Mouse (Mus musculus): Measurements from ENCODE around the gene Dpy19l1. TPM values are rescaled to one million over a fixed set of nuclear protein-coding genes. Genes with fewer than 3 reads are reported as not detected.
A peak's percentile ranks its signal among the peaks of the same experiment; 100 is the strongest.

Gene Dpy19l1
- polyA plus RNA-seq, 1 experiment from 2014 or later: 8.9 TPM

DNA sequence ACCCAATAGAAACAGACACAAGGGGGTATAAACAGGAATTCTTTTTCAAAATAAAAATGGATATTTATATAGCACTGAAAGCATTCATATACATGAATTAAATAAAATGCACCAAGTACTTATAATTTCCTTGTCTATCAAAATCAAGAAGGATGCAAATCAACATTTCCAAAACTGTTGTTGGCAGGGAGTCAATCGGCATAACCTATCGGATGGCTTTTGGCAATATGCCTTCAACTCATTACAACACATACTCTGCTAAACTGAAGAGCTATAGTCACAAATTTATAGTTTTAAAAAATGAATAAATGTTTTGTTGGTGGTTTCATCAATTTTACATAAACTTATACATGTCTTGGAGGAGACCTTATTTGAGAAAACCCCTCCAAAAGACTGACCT, 25.7 kb downstream of the Dpy19l1 start:
- DNase-seq (no peak), ATAC-seq (no peak)
- Histone ChIP-seq H3K27ac (ENCODE audit: low read depth) (no peak overlapping the region), H3K9me3 (ENCODE audit: low read length) (no peaks in the 10 kb centered on the region), H3K36me3 (replicated peaks; ENCODE audit: insufficient read depth, low read length) (0 out of 2 replicates have a peak, but pooled peaks cover 3% of the 10 kb centered on the region), H3K4me3 (ENCODE audit: low read depth, low read length) (no peak overlapping the region), H3K27me3 (ENCODE audit: insufficient read depth, low read length) (no peaks in the 10 kb centered on the region), H3K4me1 (ENCODE audit: insufficient read depth) (no peaks in the 10 kb centered on the region), H3K4me2 (ENCODE audit: low read depth, low read length) (no peak overlapping the region), H3K9ac (replicated peaks) (no peak overlapping the region)
- WGBS (ENCODE audit: insufficient replicate concordance): 90% methylated on average over 2 of the region's 2 CpGs
- TF ChIP-seq EP300 (IDR thresholded peaks at IDR 0.05; ENCODE audit: low read depth) (no peak), CTCF (IDR thresholded peaks at IDR 0.05; ENCODE audit: low read depth) (no peak)

DNA sequence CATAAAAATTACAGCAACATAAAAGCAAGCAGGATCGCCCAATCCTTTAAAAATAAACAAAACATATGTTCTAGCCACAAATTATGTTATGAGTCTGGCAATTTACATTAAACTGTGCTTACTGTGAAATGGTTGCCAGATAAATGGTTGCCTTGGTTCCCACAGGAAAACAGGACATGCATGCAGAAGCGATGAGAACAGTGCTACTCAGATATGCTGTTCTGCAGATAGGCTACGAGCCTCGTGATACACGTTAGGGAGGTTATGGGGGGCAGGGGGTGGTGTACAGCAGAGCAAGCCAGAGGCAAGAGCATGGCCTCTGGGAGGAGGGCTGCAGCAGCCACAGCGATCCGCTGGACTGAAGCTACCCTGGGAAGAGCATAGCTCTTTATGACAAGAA, 29.1 kb downstream of the Dpy19l1 start:
- Histone ChIP-seq H3K4me1 (ENCODE audit: insufficient read depth) (no peaks in the 10 kb centered on the region), H3K27me3 (ENCODE audit: insufficient read depth, low read length) (no peaks in the 10 kb centered on the region), H3K9me3 (ENCODE audit: low read length) (no peaks in the 10 kb centered on the region), H3K27ac (ENCODE audit: low read depth) (no peak overlapping the region), H3K4me3 (ENCODE audit: low read depth, low read length) (no peak overlapping the region), H3K36me3 (replicated peaks; ENCODE audit: insufficient read depth, low read length) (peaks cover 2% of the 10 kb centered on the region; the same call in 1 of the 2 replicates), H3K4me2 (ENCODE audit: low read depth, low read length) (no peak overlapping the region), H3K9ac (replicated peaks) (no peak overlapping the region)
- DNase-seq: no peak
- WGBS (ENCODE audit: insufficient replicate concordance): 64% methylated on average over 7 of the region's 7 CpGs
- no peak for TF ChIP-seq EP300 (IDR thresholded peaks at IDR 0.05; ENCODE audit: low read depth)
- no peak for TF ChIP-seq CTCF (IDR thresholded peaks at IDR 0.05; ENCODE audit: low read depth)
- no peak for ATAC-seq

GRCm38 (mm10) chr9:24472514-24472913, 30.4 kb downstream of the Dpy19l1 start:
- Histone ChIP-seq H3K4me2 (ENCODE audit: low read depth, low read length) (no peak overlapping the region), H3K4me1 (ENCODE audit: insufficient read depth) (no peaks in the 10 kb centered on the region), H3K9ac (replicated peaks) (no peak overlapping the region), H3K27me3 (ENCODE audit: insufficient read depth, low read length) (no peaks in the 10 kb centered on the region), H3K36me3 (replicated peaks; ENCODE audit: insufficient read depth, low read length) (peaks cover 2% of the 10 kb centered on the region; the same call in 1 of the 2 replicates), H3K9me3 (ENCODE audit: low read length) (no peaks in the 10 kb centered on the region), H3K27ac (ENCODE audit: low read depth) (no peak overlapping the region), H3K4me3 (ENCODE audit: low read depth, low read length) (no peak overlapping the region)
- DNase-seq (no peak), ATAC-seq (no peak)
- no peak for TF ChIP-seq CTCF (IDR thresholded peaks at IDR 0.05; ENCODE audit: low read depth)
- peak; percentile 67 for TF ChIP-seq EP300 (IDR thresholded peaks at IDR 0.05; ENCODE audit: low read depth)
- 57% methylated on average over 3 of the region's 3 CpGs for WGBS (ENCODE audit: insufficient replicate concordance)

- ATAC-seq (no peak), DNase-seq (no peak)
- WGBS (ENCODE audit: insufficient replicate concordance): 85% methylated on average over 5 of the region's 5 CpGs
- TF ChIP-seq CTCF (IDR thresholded peaks at IDR 0.05; ENCODE audit: low read depth) (no peak), EP300 (IDR thresholded peaks at IDR 0.05; ENCODE audit: low read depth) (no peak)
- H3K9ac ChIP-seq (replicated peaks): no peak overlapping the region
- H3K9me3 ChIP-seq (ENCODE audit: low read length): no peaks in the 10 kb centered on the region
- H3K27me3 ChIP-seq (ENCODE audit: insufficient read depth, low read length): no peaks in the 10 kb centered on the region
- no peak overlapping the region for H3K4me2 ChIP-seq (ENCODE audit: low read depth, low read length)
- H3K4me1 ChIP-seq (ENCODE audit: insufficient read depth): no peaks in the 10 kb centered on the region
- H3K36me3 ChIP-seq (replicated peaks; ENCODE audit: insufficient read depth, low read length): peaks cover 2% of the 10 kb centered on the region
- H3K4me3 ChIP-seq (ENCODE audit: low read depth, low read length): no peak overlapping the region
- H3K27ac ChIP-seq (ENCODE audit: low read depth): no peak overlapping the region
Observed at GRCm38 (mm10) chr9:24470166-24470565, 32.8 kb downstream of the Dpy19l1 start.

GRCm38 (mm10) chr9:24467186-24467585, 35.8 kb downstream of the Dpy19l1 start:
- WGBS (ENCODE audit: insufficient replicate concordance): 86% methylated on average over 5 of the region's 5 CpGs
- DNase-seq: no peak
- Histone ChIP-seq H3K4me1 (ENCODE audit: insufficient read depth) (no peaks in the 10 kb centered on the region), H3K27me3 (ENCODE audit: insufficient read depth, low read length) (no peaks in the 10 kb centered on the region), H3K4me3 (ENCODE audit: low read depth, low read length) (no peak overlapping the region), H3K27ac (ENCODE audit: low read depth) (no peak overlapping the region), H3K4me2 (ENCODE audit: low read depth, low read length) (no peak overlapping the region), H3K9me3 (ENCODE audit: low read length) (no peaks in the 10 kb centered on the region), H3K9ac (replicated peaks) (no peak overlapping the region), H3K36me3 (replicated peaks; ENCODE audit: insufficient read depth, low read length) (peaks cover 2% of the 10 kb centered on the region)
- ATAC-seq: no peak
- TF ChIP-seq EP300 (IDR thresholded peaks at IDR 0.05; ENCODE audit: low read depth) (no peak), CTCF (IDR thresholded peaks at IDR 0.05; ENCODE audit: low read depth) (no peak)

GRCm38 (mm10) chr9:24466649-24467048, 36.3 kb downstream of the Dpy19l1 start:
- WGBS (ENCODE audit: insufficient replicate concordance): 94% methylated on average over 1 of the region's 1 CpGs
- Histone ChIP-seq H3K27ac (ENCODE audit: low read depth) (no peak overlapping the region), H3K36me3 (replicated peaks; ENCODE audit: insufficient read depth, low read length) (peaks cover 2% of the 10 kb centered on the region), H3K4me2 (ENCODE audit: low read depth, low read length) (no peak overlapping the region), H3K4me1 (ENCODE audit: insufficient read depth) (no peaks in the 10 kb centered on the region), H3K27me3 (ENCODE audit: insufficient read depth, low read length) (no peaks in the 10 kb centered on the region), H3K9ac (replicated peaks) (no peak overlapping the region), H3K4me3 (ENCODE audit: low read depth, low read length) (no peak overlapping the region), H3K9me3 (ENCODE audit: low read length) (no peaks in the 10 kb centered on the region)
- ATAC-seq (no peak), DNase-seq (no peak)
- TF ChIP-seq CTCF (IDR thresholded peaks at IDR 0.05; ENCODE audit: low read depth) (no peak), EP300 (IDR thresholded peaks at IDR 0.05; ENCODE audit: low read depth) (no peak)

Data from liver, postnatal 0 days (tissue).